ENCODE assay signal across 23 mouse cellular contexts in genomic region chr8:115420536-115420935, GRCm38 (mm10).
A peak's percentile ranks its signal among the peaks of the same experiment; 100 is the strongest.
DNase-seq lines count a peak whose midpoint lies in the region; ATAC-seq and TF ChIP-seq lines count a peak whose summit lies in the region.
"Had no signal": no experiment of that assay in that cellular context is flagged by ENCODE, and none has a peak within 500 bp of the region (broad histone marks: within the 10 kb centered on the region; RNA-seq: fewer than 3 reads in every experiment).

No protein-coding gene starts in this region.

- H3K4me3 ChIP-seq in intestine, embryonic 15.5 days (replicated peaks) = no peak overlapping the region
- H3K4me3 ChIP-seq in intestine, postnatal 0 days (ENCODE audit: low read depth, low read length) = no peak overlapping the region
- no peak overlapping the region for H3K4me3 ChIP-seq in small intestine, adult 2 months (ENCODE audit: low read depth, low read length)
- H3K4me3 ChIP-seq: embryonic facial prominence, embryonic 12.5 days; embryonic facial prominence, embryonic 15.5 days; forebrain, embryonic 15.5 days; heart, adult 2 months; heart, embryonic 10.5 days; heart, embryonic 13.5 days had no signal

- no peak overlapping the region for H3K27ac ChIP-seq in intestine, embryonic 15.5 days
- no peak overlapping the region for H3K27ac ChIP-seq in intestine, postnatal 0 days (ENCODE audit: low read depth, low read length)
- H3K27ac ChIP-seq in small intestine, adult 2 months (ENCODE audit: insufficient read depth, low read depth, low read length) = peak overlapping the region; percentile 60; the same call in 1 of the 2 replicates
- H3K27ac ChIP-seq: embryonic facial prominence, embryonic 12.5 days; embryonic facial prominence, embryonic 15.5 days; forebrain, embryonic 15.5 days; heart, adult 2 months; heart, embryonic 10.5 days; heart, embryonic 13.5 days; hindbrain, embryonic 14.5 days had no signal

- no peak overlapping the region for H3K9ac ChIP-seq in intestine, embryonic 15.5 days
- H3K9ac ChIP-seq in intestine, postnatal 0 days (ENCODE audit: low read depth, low read length) = no peak overlapping the region
- H3K9ac ChIP-seq: embryonic facial prominence, embryonic 12.5 days; embryonic facial prominence, embryonic 15.5 days; forebrain, embryonic 15.5 days; heart, embryonic 13.5 days; hindbrain, embryonic 14.5 days had no signal

- peak; percentile 77 for ATAC-seq in intestine, embryonic 15.5 days
- no peak for ATAC-seq in intestine, postnatal 0 days
- peak; percentile 14 for ATAC-seq in granulocyte monocyte progenitor cell, adult 5-6 weeks (replicated peaks; ENCODE audit: poor library complexity, severe bottlenecking)
- ATAC-seq: activated CD4-positive, CD25-positive, alpha-beta regulatory T cell, adult 4 months; forebrain, embryonic 15.5 days had no signal

- no peaks in the 10 kb centered on the region for H3K27me3 ChIP-seq in intestine, embryonic 15.5 days (replicated peaks)
- no peaks in the 10 kb centered on the region for H3K27me3 ChIP-seq in intestine, postnatal 0 days (replicated peaks; ENCODE audit: control insufficient read depth, insufficient read depth, low read length)
- no peaks in the 10 kb centered on the region for H3K27me3 ChIP-seq in small intestine, adult 2 months (ENCODE audit: control insufficient read depth, insufficient read depth, low read length)
- H3K27me3 ChIP-seq: embryonic facial prominence, embryonic 12.5 days; embryonic facial prominence, embryonic 15.5 days had no signal

- H3K4me1 ChIP-seq in intestine, embryonic 15.5 days (replicated peaks) = no peaks in the 10 kb centered on the region
- H3K4me1 ChIP-seq in intestine, postnatal 0 days (replicated peaks; ENCODE audit: control insufficient read depth, insufficient read depth, low read length) = no peaks in the 10 kb centered on the region; the same call in 1 of the 2 replicates
- peaks cover 13% of the 10 kb centered on the region; the same call in 1 of the 2 replicates for H3K4me1 ChIP-seq in small intestine, adult 2 months (ENCODE audit: control insufficient read depth, insufficient read depth, insufficient read length, low read length)
- H3K4me1 ChIP-seq: embryonic facial prominence, embryonic 12.5 days; embryonic facial prominence, embryonic 15.5 days; forebrain, embryonic 15.5 days; heart, embryonic 10.5 days; heart, embryonic 13.5 days had no signal

- no peak for TF ChIP-seq CTCF in intestine, postnatal 0 days (IDR thresholded peaks at IDR 0.05; ENCODE audit: low read depth)
- TF ChIP-seq CTCF in small intestine, adult 2 months (IDR thresholded peaks at IDR 0.05; ENCODE audit: extremely low read depth, insufficient read length, insufficient replicate concordance, low read depth, low read length) = no peak

- no peaks in the 10 kb centered on the region for H3K36me3 ChIP-seq in intestine, embryonic 15.5 days
- no peaks in the 10 kb centered on the region for H3K36me3 ChIP-seq in intestine, postnatal 0 days (ENCODE audit: control insufficient read depth, insufficient read depth)
- no peaks in the 10 kb centered on the region for H3K36me3 ChIP-seq in small intestine, adult 2 months (ENCODE audit: control insufficient read depth, insufficient read depth, low read length)
- H3K36me3 ChIP-seq: embryonic facial prominence, embryonic 12.5 days; embryonic facial prominence, embryonic 15.5 days; forebrain, embryonic 15.5 days; heart, embryonic 10.5 days; heart, embryonic 13.5 days had no signal

- TF ChIP-seq POLR2A in small intestine, adult 2 months (IDR thresholded peaks at IDR 0.05; ENCODE audit: low read depth, low read length) = no peak

- 54% methylated on average over 3 of the region's 3 CpGs for WGBS in intestine, embryonic 15.5 days
- 35% methylated on average over 3 of the region's 3 CpGs for WGBS in intestine, postnatal 0 days
- 20% methylated on average over 3 of the region's 3 CpGs for WGBS in small intestine, adult 2 months

- DNase-seq in lung, postnatal 10 days = no peak
- DNase-seq in layer of hippocampus, adult 9-10 months (ENCODE audit: low spot score) = no peak
- DNase-seq: adrenal gland, adult 8-10 months; adrenal gland, postnatal 25 days; cerebellum, adult 11 months; cerebellum, adult 2 months; cerebellum, adult 9-11 months; cerebellum, postnatal 25 days; gastrocnemius, postnatal 25 days; heart, adult 2 months; heart, postnatal 14 days; heart, postnatal 4 days had no signal

- H3K4me2 ChIP-seq in intestine, embryonic 15.5 days (replicated peaks) = no peak overlapping the region
- no peak overlapping the region; the same call in 1 of the 2 replicates for H3K4me2 ChIP-seq in intestine, postnatal 0 days (replicated peaks; ENCODE audit: low read depth)
- H3K4me2 ChIP-seq: embryonic facial prominence, embryonic 12.5 days; embryonic facial prominence, embryonic 15.5 days; forebrain, embryonic 15.5 days; heart, embryonic 13.5 days; hindbrain, embryonic 14.5 days had no signal

- H3K9me3 ChIP-seq in intestine, embryonic 15.5 days = no peaks in the 10 kb centered on the region
- no peaks in the 10 kb centered on the region for H3K9me3 ChIP-seq in intestine, postnatal 0 days (ENCODE audit: control insufficient read depth)
- H3K9me3 ChIP-seq: embryonic facial prominence, embryonic 12.5 days; embryonic facial prominence, embryonic 15.5 days; forebrain, embryonic 15.5 days; heart, embryonic 10.5 days; heart, embryonic 13.5 days had no signal
